Mouse (Mus musculus): ENCODE measurements around the gene Pa2g4. TPM values are rescaled to one million over a fixed set of nuclear protein-coding genes. Genes with fewer than 3 reads are reported as not detected.

The Pa2g4 gene
- polyA plus RNA-seq, 1 experiment = 67.5 TPM

DNA sequence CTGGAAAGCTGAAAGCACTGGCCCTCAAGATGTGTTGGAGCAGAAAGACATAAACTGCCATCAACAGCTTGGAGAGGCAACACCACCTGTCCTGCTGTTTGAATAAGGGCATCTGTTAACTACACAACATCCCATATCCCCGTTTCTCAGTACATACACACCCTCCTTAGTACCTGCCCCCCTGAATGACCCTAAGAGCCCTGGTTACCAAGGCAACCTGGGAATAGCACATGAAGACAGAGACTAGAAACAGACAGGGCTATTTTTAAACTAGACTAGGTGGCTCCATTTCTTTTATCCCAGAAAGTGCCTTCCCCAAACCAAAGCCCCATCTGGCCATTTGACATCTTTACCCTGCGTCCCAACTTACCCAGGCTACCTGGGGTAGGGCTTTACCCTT is 22.7 kb downstream of the Pa2g4 start:
- no peak for TF ChIP-seq POLR2A (IDR thresholded peaks at IDR 0.05; ENCODE audit: extremely low read depth, insufficient read depth, low read length)
- no peak for TF ChIP-seq CTCF (IDR thresholded peaks at IDR 0.05; ENCODE audit: extremely low read depth, insufficient read depth, low read length)
- no peak overlapping the region for H3K27ac ChIP-seq (ENCODE audit: insufficient read depth, low read length)
- no peak overlapping the region for H3K4me3 ChIP-seq (ENCODE audit: insufficient read depth, low read length)
- peaks cover 6% of the 10 kb centered on the region; the same call in 1 of the 2 replicates for H3K4me1 ChIP-seq (ENCODE audit: control insufficient read depth, insufficient read depth, low read length)

DNA sequence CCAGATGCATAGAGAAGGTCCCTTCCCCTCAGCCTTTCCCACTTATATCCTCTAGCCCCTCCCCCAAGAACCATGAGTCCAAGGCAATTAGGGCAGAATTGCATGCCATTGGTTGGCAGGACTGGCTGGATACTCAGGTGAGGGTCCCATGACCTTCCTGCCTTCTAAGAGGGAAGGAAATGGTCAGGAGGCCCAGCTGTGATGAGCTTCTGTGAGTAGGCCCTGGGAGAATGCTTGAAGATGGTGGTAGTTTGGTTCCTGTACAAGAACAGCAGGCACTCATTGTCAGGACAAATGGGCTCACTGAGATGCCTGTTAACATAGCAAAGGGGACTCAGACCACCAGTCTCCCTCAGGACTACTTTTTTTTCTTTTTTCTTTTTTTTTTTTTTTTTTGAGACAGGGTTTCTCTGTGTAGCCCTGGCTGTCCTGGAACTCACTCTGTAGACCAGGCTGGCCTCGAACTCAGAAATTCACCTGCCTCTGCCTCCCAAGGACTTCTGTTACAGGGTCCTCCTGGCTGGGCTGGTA is 27.4 kb downstream of the Pa2g4 start:
- Histone ChIP-seq H3K4me1 (ENCODE audit: control insufficient read depth, insufficient read depth, low read length) (peaks cover 5% of the 10 kb centered on the region; the same call in 1 of the 2 replicates), H3K27ac (ENCODE audit: insufficient read depth, low read length) (no peak overlapping the region), H3K4me3 (ENCODE audit: insufficient read depth, low read length) (no peak overlapping the region)
- TF ChIP-seq POLR2A (IDR thresholded peaks at IDR 0.05; ENCODE audit: extremely low read depth, insufficient read depth, low read length) = no peak
- TF ChIP-seq CTCF (IDR thresholded peaks at IDR 0.05; ENCODE audit: extremely low read depth, insufficient read depth, low read length) = no peak

DNA sequence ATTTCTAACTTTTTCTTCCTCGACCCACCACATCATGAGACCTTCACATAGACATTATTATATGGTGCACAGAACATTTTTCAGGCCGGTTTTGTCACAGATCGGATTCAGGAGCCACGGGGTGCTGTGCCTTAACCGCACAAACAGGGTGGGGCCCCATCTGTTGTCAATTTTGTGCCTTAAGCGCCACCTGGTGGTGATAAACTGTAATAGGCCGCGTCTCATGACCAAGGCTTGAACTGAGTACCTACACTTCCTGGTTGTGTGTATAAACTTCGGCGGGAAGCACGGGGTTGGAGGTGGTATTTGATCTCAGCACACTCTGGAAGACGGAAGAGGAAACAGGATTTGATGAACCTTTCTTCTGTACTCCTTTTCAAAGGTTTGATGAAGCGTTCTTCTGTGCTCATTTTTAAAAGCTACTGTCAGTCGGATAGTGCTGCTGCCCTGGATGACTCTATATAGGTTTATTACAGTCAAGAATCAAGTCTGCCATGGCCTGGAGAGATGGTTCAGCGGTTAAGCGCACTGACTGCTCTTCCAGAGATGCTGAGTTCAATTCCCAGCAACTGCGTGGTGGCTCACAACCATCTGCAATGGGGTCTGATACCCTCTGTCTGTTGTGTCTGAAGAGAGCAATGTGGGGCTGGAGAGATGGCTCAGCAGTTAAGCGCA is 29.4 kb downstream of the Pa2g4 start:
- H3K27ac ChIP-seq (ENCODE audit: insufficient read depth, low read length) = no peak overlapping the region
- no peak overlapping the region for H3K4me3 ChIP-seq (ENCODE audit: insufficient read depth, low read length)
- peak; percentile 81 for TF ChIP-seq CTCF (IDR thresholded peaks at IDR 0.05; ENCODE audit: extremely low read depth, insufficient read depth, low read length)
- TF ChIP-seq POLR2A (IDR thresholded peaks at IDR 0.05; ENCODE audit: extremely low read depth, insufficient read depth, low read length) = no peak
- H3K4me1 ChIP-seq (ENCODE audit: control insufficient read depth, insufficient read depth, low read length) = no peaks in the 10 kb centered on the region

DNA sequence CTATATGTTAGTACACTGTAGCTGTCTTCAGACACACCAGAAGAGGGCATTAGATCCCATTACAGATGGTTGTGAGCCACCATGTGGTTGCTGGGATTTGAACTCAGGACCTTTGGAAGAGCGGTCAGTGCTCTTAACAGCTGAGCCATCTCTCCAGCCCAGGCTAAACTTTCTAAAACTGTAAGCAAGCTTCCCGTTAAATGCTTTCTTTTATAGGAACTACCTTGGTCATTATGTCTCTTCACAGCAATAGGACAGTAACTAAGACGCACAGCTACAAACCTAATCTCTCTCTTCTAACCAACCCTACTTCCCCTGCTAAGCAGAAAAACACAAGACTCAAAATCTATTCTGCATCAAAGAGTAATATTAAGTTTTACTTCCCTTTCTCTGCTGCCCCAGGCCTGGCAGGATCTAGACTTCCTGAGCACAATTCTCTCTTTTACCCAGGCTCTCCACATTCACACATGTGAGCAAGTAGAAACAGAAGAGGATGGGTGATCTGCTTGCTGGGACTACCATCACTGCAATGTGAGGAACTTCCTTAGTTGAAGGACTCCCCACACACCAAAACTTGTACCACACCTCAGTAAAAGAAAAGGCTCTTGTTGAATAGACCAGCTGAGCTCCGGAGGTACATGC is 30.0 kb downstream of the Pa2g4 start:
- H3K4me3 ChIP-seq (ENCODE audit: insufficient read depth, low read length) = no peak overlapping the region
- no peak overlapping the region for H3K27ac ChIP-seq (ENCODE audit: insufficient read depth, low read length)
- no peaks in the 10 kb centered on the region for H3K4me1 ChIP-seq (ENCODE audit: control insufficient read depth, insufficient read depth, low read length)
- TF ChIP-seq POLR2A (IDR thresholded peaks at IDR 0.05; ENCODE audit: extremely low read depth, insufficient read depth, low read length) (no peak), CTCF (IDR thresholded peaks at IDR 0.05; ENCODE audit: extremely low read depth, insufficient read depth, low read length) (no peak)

DNA sequence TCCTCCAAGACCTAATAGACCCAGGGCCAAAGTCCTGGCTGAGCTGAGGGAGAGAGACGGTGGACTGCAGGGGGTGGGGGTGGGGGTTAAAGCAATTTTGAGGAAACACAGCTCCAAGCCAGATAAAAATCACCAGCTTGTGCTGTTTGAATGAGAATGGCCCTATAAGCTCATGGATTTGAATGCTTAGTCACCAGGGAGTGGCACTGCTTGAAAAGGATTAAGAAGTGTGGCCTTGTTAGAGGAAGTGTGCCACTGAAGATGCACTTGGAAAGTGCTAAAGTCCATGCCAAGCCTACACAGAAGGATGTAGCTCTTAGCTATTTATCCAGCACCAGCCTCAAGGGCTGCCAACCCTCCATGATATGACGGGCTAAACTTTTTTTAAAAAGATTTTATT is 30.6 kb downstream of the Pa2g4 start:
- TF ChIP-seq CTCF (IDR thresholded peaks at IDR 0.05; ENCODE audit: extremely low read depth, insufficient read depth, low read length) = no peak
- no peak for TF ChIP-seq POLR2A (IDR thresholded peaks at IDR 0.05; ENCODE audit: extremely low read depth, insufficient read depth, low read length)
- no peaks in the 10 kb centered on the region for H3K4me1 ChIP-seq (ENCODE audit: control insufficient read depth, insufficient read depth, low read length)

DNA sequence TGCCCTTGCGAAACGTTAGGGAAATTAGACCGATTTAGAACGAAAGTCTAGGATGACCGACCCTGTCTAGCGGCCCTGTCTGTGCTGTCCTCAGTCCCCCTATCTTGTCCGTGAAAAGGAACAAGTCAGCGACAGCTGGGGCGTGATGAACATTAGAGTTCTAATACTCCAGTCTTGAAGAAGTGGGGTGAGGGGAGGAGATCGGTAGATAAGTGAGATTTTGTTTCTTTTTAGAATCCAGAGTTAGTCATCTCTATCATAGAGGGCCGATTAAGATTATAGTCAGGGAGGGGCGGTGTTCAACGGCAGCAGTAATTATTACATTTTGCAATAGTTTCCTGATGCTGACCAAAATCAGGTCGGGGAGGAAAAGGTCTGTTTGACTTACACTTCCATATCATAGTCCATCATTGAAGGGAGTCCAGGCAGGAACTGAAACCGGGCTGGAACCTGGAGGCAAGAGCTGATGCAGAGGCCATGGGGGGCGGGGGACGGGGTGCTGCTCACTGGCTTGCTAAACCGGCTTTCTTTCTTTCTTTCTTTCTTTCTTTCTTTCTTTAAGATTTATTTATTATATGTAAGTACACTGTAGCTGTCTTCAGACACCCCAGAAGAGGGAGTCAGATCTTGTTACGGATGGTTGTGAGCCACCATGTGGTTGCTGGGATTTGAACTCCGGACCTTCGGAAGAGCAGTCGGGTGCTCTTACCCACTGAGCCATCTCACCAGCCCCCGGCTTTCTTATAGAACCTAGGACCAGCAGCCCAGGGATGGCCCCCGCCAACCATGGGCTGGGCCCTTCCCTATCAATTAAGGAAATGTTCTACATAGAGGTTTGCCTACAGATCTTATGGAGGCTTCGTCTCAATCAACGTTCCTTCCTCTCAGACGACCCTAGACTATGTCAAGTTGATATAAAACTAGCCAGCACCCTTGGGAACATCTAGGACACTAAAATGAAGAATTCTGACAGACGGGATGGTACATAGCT is 39.1 kb downstream of the Pa2g4 start:
- no peak for TF ChIP-seq POLR2A (IDR thresholded peaks at IDR 0.05; ENCODE audit: extremely low read depth, insufficient read depth, low read length)
- no peak for TF ChIP-seq CTCF (IDR thresholded peaks at IDR 0.05; ENCODE audit: extremely low read depth, insufficient read depth, low read length)

More for the DNA sequence above, 30.6 kb downstream of the Pa2g4 start:
- Histone ChIP-seq H3K4me3 (ENCODE audit: insufficient read depth, low read length) (no peak overlapping the region), H3K27ac (ENCODE audit: insufficient read depth, low read length) (no peak overlapping the region)

DNA sequence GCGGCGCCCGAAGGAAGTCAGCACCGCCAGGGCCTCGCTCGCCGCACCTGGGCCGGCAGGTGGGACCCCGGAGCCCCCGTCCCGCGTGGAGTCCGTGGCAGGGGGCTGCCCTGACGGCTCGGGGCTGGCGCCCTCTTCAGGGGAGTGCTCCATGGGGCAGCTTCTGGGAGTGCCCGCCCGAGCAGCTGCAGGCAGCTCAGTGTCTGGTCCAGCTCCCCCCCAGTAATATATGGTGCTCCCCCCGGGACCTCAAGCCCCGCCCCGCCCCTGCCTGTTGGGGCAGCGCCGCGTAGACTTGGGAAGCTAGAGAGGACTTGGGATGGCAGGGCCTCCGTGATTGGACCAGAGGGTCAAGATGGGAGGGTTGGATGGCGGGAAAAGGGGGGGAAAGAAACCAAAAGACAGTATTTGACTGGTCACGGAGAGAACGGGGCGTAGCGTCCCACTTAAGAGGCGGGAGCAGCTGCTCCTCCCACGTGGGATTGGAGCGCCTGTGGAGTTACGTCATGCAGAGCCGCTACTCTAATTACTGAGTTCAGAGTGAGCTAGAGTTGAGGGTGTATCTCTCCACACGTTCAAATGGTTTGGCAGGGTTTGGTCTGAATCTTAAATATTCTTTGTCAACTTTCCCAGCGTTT is 40.0 kb downstream of the Pa2g4 start, which contains the start of gene Esyt1:
Gene Esyt1, minus strand, starts transcription at position 201 of the 638 bp plus-strand sequence.
- TF ChIP-seq POLR2A (IDR thresholded peaks at IDR 0.05; ENCODE audit: extremely low read depth, insufficient read depth, low read length) (peak; percentile 32; the same call in 1 of the 2 replicates), CTCF (IDR thresholded peaks at IDR 0.05; ENCODE audit: extremely low read depth, insufficient read depth, low read length) (no peak)
- 0 out of 2 replicates have a peak within 1 kb of the TSS, but pooled peaks have one; percentile 3 for H3K27ac ChIP-seq (ENCODE audit: insufficient read depth, low read length)
- H3K4me3 ChIP-seq (ENCODE audit: insufficient read depth, low read length) = peak within 1 kb of the TSS; percentile 61
- no peaks in the 10 kb centered on the region; the same call in 1 of the 2 replicates for H3K4me1 ChIP-seq (ENCODE audit: control insufficient read depth, insufficient read depth, low read length)

More for the DNA sequence above, 39.1 kb downstream of the Pa2g4 start:
- Histone ChIP-seq H3K4me1 (ENCODE audit: control insufficient read depth, insufficient read depth, low read length) (no peaks in the 10 kb centered on the region; the same call in 1 of the 2 replicates), H3K27ac (ENCODE audit: insufficient read depth, low read length) (no peak overlapping the region), H3K4me3 (ENCODE audit: insufficient read depth, low read length) (peak overlapping the region; percentile 61)

DNA sequence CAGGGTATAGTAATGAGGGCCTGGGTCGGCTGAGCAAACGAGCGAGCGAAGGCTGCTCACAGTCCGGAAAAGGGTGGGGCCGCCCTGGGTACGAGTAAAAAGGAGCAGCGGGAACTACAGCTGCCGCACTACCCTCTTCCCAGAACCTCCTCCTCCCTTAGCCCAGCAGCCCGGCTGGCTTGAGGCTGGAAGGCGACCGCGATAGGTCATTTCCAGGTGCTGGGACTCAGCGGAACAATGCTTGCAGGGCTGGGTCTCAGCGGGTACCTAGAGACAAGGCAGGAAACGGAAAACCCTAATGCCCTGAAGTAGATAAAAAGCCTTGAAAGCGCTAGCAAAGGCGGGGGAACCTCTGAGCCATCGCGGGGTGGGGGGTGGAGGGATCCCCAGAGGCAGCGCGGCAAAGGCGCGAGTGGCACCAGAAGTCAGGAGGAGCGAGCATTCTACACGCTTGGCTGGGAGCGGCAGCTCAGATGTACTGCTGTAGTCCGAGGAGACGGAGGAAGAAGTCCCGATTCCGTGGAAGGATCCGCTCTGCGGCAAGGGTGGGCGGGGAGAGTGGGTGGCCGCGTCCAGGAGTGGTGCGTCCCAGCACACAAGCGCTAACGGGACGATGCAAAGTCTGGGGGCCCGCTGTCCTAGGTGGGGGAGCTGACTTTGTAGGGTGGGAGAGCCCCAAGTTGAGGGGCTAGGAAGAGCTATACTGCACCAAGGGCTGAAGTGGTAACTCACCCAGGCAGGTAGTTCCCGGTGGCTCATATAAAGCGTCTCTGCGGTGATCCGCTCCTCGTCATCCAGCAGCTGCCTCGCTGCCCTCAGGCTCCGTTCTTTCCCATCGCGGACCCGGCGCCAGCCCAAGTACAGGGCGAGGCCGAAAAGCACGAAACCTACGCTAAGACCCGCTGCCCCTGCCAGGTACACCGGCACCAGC is 40.8 kb downstream of the Pa2g4 start:
- Histone ChIP-seq H3K4me1 (ENCODE audit: control insufficient read depth, insufficient read depth, low read length) (no peaks in the 10 kb centered on the region; the same call in 1 of the 2 replicates), H3K4me3 (ENCODE audit: insufficient read depth, low read length) (peak overlapping the region; percentile 61), H3K27ac (ENCODE audit: insufficient read depth, low read length) (0 out of 2 replicates have a peak overlapping the region, but pooled peaks have one; percentile 3)
- TF ChIP-seq CTCF (IDR thresholded peaks at IDR 0.05; ENCODE audit: extremely low read depth, insufficient read depth, low read length) (no peak), POLR2A (IDR thresholded peaks at IDR 0.05; ENCODE audit: extremely low read depth, insufficient read depth, low read length) (no peak)
